Mouse (Mus musculus): ENCODE data around the gene Rab29. TPM values are rescaled to one million over a fixed set of nuclear protein-coding genes. Genes with fewer than 3 reads are reported as not detected.
A peak's percentile ranks its signal among the peaks of the same experiment; 100 is the strongest.
"Not testable (repeated sequence)": the region's sequence is repeated elsewhere in the genome, so short reads cannot be mapped to it uniquely, and the experiment has no call there.

Gene Rab29
- polyA plus RNA-seq, 1 experiment, result 49.6 TPM

GRCm38 (mm10) chr1:131891436-131891835, 24.4 kb downstream of the Rab29 start:
- no peaks in the 10 kb centered on the region for H3K27me3 ChIP-seq (ENCODE audit: control insufficient read depth, insufficient read depth, low read length)
- H3K4me3 ChIP-seq (ENCODE audit: control insufficient read depth, insufficient read depth, low read length), result no peak overlapping the region
- TF ChIP-seq CTCF (IDR thresholded peaks at IDR 0.05; ENCODE audit: borderline replicate concordance, control insufficient read depth, extremely low read depth, insufficient read depth, low read length, poor library complexity) (no peak), POLR2A (IDR thresholded peaks at IDR 0.05; ENCODE audit: control insufficient read depth, extremely low read depth, insufficient read depth, low read length, poor library complexity) (no peak)
- H3K36me3 ChIP-seq (ENCODE audit: control insufficient read depth, insufficient read depth, low read length), result no peaks in the 10 kb centered on the region
- WGBS, result 91% methylated on average over 4 of the region's 4 CpGs
- H3K27ac ChIP-seq (ENCODE audit: control insufficient read depth, insufficient read depth, low read length), result no peak overlapping the region
- no peaks in the 10 kb centered on the region for H3K4me1 ChIP-seq (replicated peaks; ENCODE audit: control insufficient read depth, insufficient read depth, low read length)
- DNase-seq, result no peak

DNA sequence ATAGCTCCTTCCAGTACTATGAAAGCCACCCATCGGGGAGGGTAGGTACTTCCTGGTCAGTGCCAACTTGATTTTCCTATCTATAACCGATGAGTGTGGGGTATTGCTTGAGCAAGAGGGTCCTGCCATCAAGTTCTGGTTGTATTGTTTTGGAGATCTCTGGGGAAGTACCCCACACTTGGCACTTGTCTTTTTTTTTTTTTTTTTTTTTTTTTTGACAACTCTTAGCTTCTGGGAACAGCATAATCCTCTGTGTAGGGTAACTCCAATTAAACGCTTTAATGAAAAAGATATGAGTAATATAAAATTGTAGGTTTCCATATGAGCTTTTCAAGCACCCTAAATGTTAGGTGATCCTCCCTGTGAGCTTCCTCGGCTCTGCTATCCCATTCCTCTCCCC, 35.7 kb downstream of the Rab29 start:
- Histone ChIP-seq H3K4me1 (replicated peaks; ENCODE audit: control insufficient read depth, insufficient read depth, low read length) (no peaks in the 10 kb centered on the region), H3K36me3 (ENCODE audit: control insufficient read depth, insufficient read depth, low read length) (no peaks in the 10 kb centered on the region), H3K27me3 (ENCODE audit: control insufficient read depth, insufficient read depth, low read length) (no peaks in the 10 kb centered on the region), H3K4me3 (ENCODE audit: control insufficient read depth, insufficient read depth, low read length) (no peak overlapping the region), H3K27ac (ENCODE audit: control insufficient read depth, insufficient read depth, low read length) (no peak overlapping the region)
- no peak for DNase-seq
- TF ChIP-seq CTCF (IDR thresholded peaks at IDR 0.05; ENCODE audit: borderline replicate concordance, control insufficient read depth, extremely low read depth, insufficient read depth, low read length, poor library complexity) (no peak), POLR2A (IDR thresholded peaks at IDR 0.05; ENCODE audit: control insufficient read depth, extremely low read depth, insufficient read depth, low read length, poor library complexity) (no peak)
- 88% methylated on average over 4 of the region's 4 CpGs for WGBS

DNA sequence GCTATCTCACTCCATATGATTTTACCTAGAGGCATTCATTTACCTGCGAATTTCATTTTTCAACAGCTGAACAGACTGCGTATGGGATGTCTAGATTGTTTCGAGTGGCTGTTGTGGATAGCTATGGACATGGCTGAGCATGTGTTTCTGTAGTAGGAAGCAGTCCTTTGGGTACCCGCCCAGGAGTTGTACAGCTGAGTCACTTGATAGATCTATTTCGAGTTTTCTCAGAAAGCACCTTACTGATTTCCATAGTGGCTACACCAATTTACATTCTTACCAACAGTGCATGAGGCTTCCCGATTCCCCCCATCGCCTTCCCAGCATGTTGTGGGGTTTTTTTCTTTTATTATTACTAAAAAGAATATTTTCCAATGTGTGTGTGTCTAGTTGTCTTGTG, 36.2 kb downstream of the Rab29 start:
- H3K36me3 ChIP-seq (ENCODE audit: control insufficient read depth, insufficient read depth, low read length), result no peaks in the 10 kb centered on the region
- WGBS, result 87% methylated on average over 7 of the region's 7 CpGs
- TF ChIP-seq CTCF (IDR thresholded peaks at IDR 0.05; ENCODE audit: borderline replicate concordance, control insufficient read depth, extremely low read depth, insufficient read depth, low read length, poor library complexity) (no peak), POLR2A (IDR thresholded peaks at IDR 0.05; ENCODE audit: control insufficient read depth, extremely low read depth, insufficient read depth, low read length, poor library complexity) (no peak)
- H3K27me3 ChIP-seq (ENCODE audit: control insufficient read depth, insufficient read depth, low read length), result no peaks in the 10 kb centered on the region
- H3K27ac ChIP-seq (ENCODE audit: control insufficient read depth, insufficient read depth, low read length), result no peak overlapping the region
- H3K4me3 ChIP-seq (ENCODE audit: control insufficient read depth, insufficient read depth, low read length), result no peak overlapping the region
- H3K4me1 ChIP-seq (replicated peaks; ENCODE audit: control insufficient read depth, insufficient read depth, low read length), result no peaks in the 10 kb centered on the region
- no peak for DNase-seq

- Histone ChIP-seq H3K36me3 (ENCODE audit: control insufficient read depth, insufficient read depth, low read length) (no peaks in the 10 kb centered on the region), H3K27me3 (ENCODE audit: control insufficient read depth, insufficient read depth, low read length) (no peaks in the 10 kb centered on the region), H3K4me3 (ENCODE audit: control insufficient read depth, insufficient read depth, low read length) (no peak overlapping the region), H3K4me1 (replicated peaks; ENCODE audit: control insufficient read depth, insufficient read depth, low read length) (no peaks in the 10 kb centered on the region), H3K27ac (ENCODE audit: control insufficient read depth, insufficient read depth, low read length) (no peak overlapping the region)
- TF ChIP-seq CTCF (IDR thresholded peaks at IDR 0.05; ENCODE audit: borderline replicate concordance, control insufficient read depth, extremely low read depth, insufficient read depth, low read length, poor library complexity) (no peak), POLR2A (IDR thresholded peaks at IDR 0.05; ENCODE audit: control insufficient read depth, extremely low read depth, insufficient read depth, low read length, poor library complexity) (no peak)
- WGBS, result 9% methylated on average over 1 of the region's 1 CpGs
- peak; percentile 19 for DNase-seq
Observed at GRCm38 (mm10) chr1:131905497-131905896, 38.5 kb downstream of the Rab29 start.

DNA sequence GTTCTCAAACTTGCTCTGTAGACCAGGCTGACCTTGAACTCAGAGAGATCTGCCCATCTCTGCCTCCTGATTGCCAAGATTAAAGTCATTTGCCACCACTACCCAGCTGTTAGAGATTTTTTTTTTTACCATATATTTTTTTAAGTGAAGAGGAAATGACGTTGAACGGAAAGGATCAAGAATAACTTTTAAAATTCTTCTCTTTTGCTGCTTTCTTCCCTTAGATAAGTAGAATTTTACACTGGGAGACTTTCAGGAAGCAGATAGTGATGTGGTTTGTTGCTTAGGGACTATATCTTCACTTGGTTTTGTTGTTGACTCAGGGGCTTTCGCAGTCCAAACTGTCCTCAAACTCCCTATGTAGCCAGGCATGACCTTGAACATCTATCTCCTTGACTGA, 41.4 kb downstream of the Rab29 start:
- H3K27ac ChIP-seq (ENCODE audit: control insufficient read depth, insufficient read depth, low read length), result no peak overlapping the region
- DNase-seq, result no peak
- peaks cover 2% of the 10 kb centered on the region; the same call in 1 of the 2 replicates for H3K4me1 ChIP-seq (replicated peaks; ENCODE audit: control insufficient read depth, insufficient read depth, low read length)
- TF ChIP-seq POLR2A (IDR thresholded peaks at IDR 0.05; ENCODE audit: control insufficient read depth, extremely low read depth, insufficient read depth, low read length, poor library complexity), result no peak
- no peak for TF ChIP-seq CTCF (IDR thresholded peaks at IDR 0.05; ENCODE audit: borderline replicate concordance, control insufficient read depth, extremely low read depth, insufficient read depth, low read length, poor library complexity)
- H3K36me3 ChIP-seq (ENCODE audit: control insufficient read depth, insufficient read depth, low read length), result no peaks in the 10 kb centered on the region
- 75% methylated on average over 3 of the region's 3 CpGs for WGBS
- no peak overlapping the region for H3K4me3 ChIP-seq (ENCODE audit: control insufficient read depth, insufficient read depth, low read length)
- no peaks in the 10 kb centered on the region for H3K27me3 ChIP-seq (ENCODE audit: control insufficient read depth, insufficient read depth, low read length)

DNA sequence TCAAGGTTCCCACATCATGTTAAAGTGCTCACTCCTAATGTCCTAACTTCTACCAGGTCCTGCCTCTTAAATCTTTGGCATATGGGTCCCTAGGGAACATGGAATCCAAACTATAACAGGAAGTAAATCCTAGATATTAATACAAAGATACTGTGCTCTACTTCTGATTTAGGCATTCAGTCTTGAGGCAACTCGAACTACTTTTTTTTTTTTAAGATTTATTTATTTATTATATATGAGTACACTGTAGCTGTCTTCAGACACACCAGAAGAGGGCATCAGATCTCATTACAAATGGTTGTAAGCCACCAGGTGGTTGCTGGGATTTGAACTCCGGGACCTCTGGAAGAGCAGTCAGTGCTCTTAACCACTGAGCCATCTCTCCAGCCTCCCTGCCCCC, 42.2 kb downstream of the Rab29 start:
- H3K4me3 ChIP-seq (ENCODE audit: control insufficient read depth, insufficient read depth, low read length); DNase-seq; H3K27me3 ChIP-seq (ENCODE audit: control insufficient read depth, insufficient read depth, low read length); H3K4me1 ChIP-seq (replicated peaks; ENCODE audit: control insufficient read depth, insufficient read depth, low read length); H3K27ac ChIP-seq (ENCODE audit: control insufficient read depth, insufficient read depth, low read length); H3K36me3 ChIP-seq (ENCODE audit: control insufficient read depth, insufficient read depth, low read length): not testable (repeated sequence)
- WGBS, result 91% methylated on average over 2 of the region's 2 CpGs

DNA sequence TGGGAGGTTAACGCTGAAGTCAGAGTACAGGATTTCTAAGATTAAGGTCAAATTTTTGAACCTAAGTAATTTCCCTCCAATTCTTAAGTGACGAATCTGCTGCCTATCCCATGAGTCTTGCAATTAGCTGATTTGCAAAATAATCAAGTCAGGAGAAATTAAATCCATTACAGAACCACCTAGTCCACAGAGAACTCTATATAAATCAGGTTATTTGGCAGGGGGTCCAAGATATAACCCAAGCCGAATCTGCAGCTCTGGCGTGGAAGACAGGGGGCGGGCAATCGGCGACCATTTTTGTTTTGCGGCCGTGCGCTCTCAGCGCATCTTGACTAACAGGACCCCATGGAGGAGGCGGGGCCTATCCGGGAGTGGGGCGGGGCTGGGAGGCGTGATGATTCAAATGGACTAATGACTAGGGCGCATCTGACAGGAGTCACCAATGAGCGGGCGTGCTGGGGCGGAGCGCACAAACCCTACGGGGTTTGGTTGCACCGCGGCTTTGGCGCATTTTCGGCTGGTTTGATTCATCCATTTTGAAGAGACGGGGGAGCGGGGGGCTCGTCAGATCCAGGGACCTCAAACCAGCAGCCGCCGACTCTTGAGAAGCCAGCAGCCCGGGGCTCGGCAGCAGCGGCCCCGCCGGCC, 43.1 kb downstream of the Rab29 start, which contains the start of gene Nucks1:
Gene Nucks1, plus strand, starts transcription at position 534 of the 648 bp plus-strand sequence.
- WGBS, result under 1% methylated on average over 35 of the region's 35 CpGs
- peak; percentile 100 for DNase-seq
- H3K36me3 ChIP-seq (ENCODE audit: control insufficient read depth, insufficient read depth, low read length), result no peaks in the 10 kb centered on the region
- peak within 1 kb of the TSS; percentile 38; the same call in 1 of the 2 replicates for H3K27ac ChIP-seq (ENCODE audit: control insufficient read depth, insufficient read depth, low read length)
- peaks cover 2% of the 10 kb centered on the region; the same call in 1 of the 2 replicates for H3K4me1 ChIP-seq (replicated peaks; ENCODE audit: control insufficient read depth, insufficient read depth, low read length)
- TF ChIP-seq CTCF (IDR thresholded peaks at IDR 0.05; ENCODE audit: borderline replicate concordance, control insufficient read depth, extremely low read depth, insufficient read depth, low read length, poor library complexity) (0 out of 2 replicates have a peak, but pooled peaks have one; percentile 24), POLR2A (IDR thresholded peaks at IDR 0.05; ENCODE audit: control insufficient read depth, extremely low read depth, insufficient read depth, low read length, poor library complexity) (peak; percentile 5; the same call in 1 of the 2 replicates)
- H3K27me3 ChIP-seq (ENCODE audit: control insufficient read depth, insufficient read depth, low read length), result no peaks in the 10 kb centered on the region
- H3K4me3 ChIP-seq (ENCODE audit: control insufficient read depth, insufficient read depth, low read length), result peak within 1 kb of the TSS; percentile 67
